Mouse (Mus musculus): Measurements from ENCODE around the gene Eva1b. TPM values are rescaled to one million over a fixed set of nuclear protein-coding genes. Genes with fewer than 3 reads are reported as not detected.

Eva1b gene
- polyA plus RNA-seq, 1 experiment from 2014 or later = 18.6 TPM

GRCm38 (mm10) chr4:126148161-126148961, 817 bp downstream of the Eva1b start:
- H3K36me3 ChIP-seq (ENCODE audit: control insufficient read depth, insufficient read depth, low read length) = no peaks in the 10 kb centered on the region
- DNase-seq (ENCODE audit: low spot score) = peak; percentile 75
- peaks cover 7% of the 10 kb centered on the region for H3K4me1 ChIP-seq (replicated peaks; ENCODE audit: control insufficient read depth, insufficient read depth, low read length)
- 1% methylated on average over 63 of the region's 67 CpGs for WGBS
- H3K9me3 ChIP-seq (ENCODE audit: control insufficient read depth, low read length) = no peaks in the 10 kb centered on the region
- peak overlapping the region; percentile 52 for H3K9ac ChIP-seq (ENCODE audit: low read length)
- H3K4me3 ChIP-seq (ENCODE audit: low read depth, low read length) = peak overlapping the region; percentile 44
- ATAC-seq (replicated peaks; ENCODE audit: low FRiP score) = peak; percentile 25; the same call in 1 of the 2 replicates
- H3K27ac ChIP-seq (ENCODE audit: low read depth, low read length) = no peak overlapping the region
- H3K4me2 ChIP-seq (ENCODE audit: low read depth, low read length, severe bottlenecking) = peak overlapping the region; percentile 71
- peaks cover 28% of the 10 kb centered on the region for H3K27me3 ChIP-seq (ENCODE audit: control insufficient read depth, insufficient read depth, low read length)

- no peaks in the 10 kb centered on the region for H3K36me3 ChIP-seq (ENCODE audit: control insufficient read depth, insufficient read depth, low read length)
- peaks cover 28% of the 10 kb centered on the region for H3K27me3 ChIP-seq (ENCODE audit: control insufficient read depth, insufficient read depth, low read length)
- peak overlapping the region; percentile 44 for H3K4me3 ChIP-seq (ENCODE audit: low read depth, low read length)
- H3K4me1 ChIP-seq (replicated peaks; ENCODE audit: control insufficient read depth, insufficient read depth, low read length) = peaks cover 7% of the 10 kb centered on the region
- H3K9ac ChIP-seq (ENCODE audit: low read length) = peak overlapping the region; percentile 52; the same call in 1 of the 2 replicates
- H3K27ac ChIP-seq (ENCODE audit: low read depth, low read length) = no peak overlapping the region
- no peaks in the 10 kb centered on the region for H3K9me3 ChIP-seq (ENCODE audit: control insufficient read depth, low read length)
- DNase-seq (ENCODE audit: low spot score) = no peak
- 21% methylated on average over 42 of the region's 42 CpGs for WGBS
- H3K4me2 ChIP-seq (ENCODE audit: low read depth, low read length, severe bottlenecking) = peak overlapping the region; percentile 71
- ATAC-seq (replicated peaks; ENCODE audit: low FRiP score) = no peak; the same call in 1 of the 2 replicates
Measured at GRCm38 (mm10) chr4:126149041-126149676, 1.6 kb downstream of the Eva1b start.

- H3K27ac ChIP-seq (ENCODE audit: low read depth, low read length) = no peak overlapping the region
- no peak overlapping the region for H3K9ac ChIP-seq (ENCODE audit: low read length)
- H3K9me3 ChIP-seq (ENCODE audit: control insufficient read depth, low read length) = no peaks in the 10 kb centered on the region
- H3K4me1 ChIP-seq (replicated peaks; ENCODE audit: control insufficient read depth, insufficient read depth, low read length) = peaks cover 7% of the 10 kb centered on the region
- ATAC-seq (replicated peaks; ENCODE audit: low FRiP score) (no peak), DNase-seq (ENCODE audit: low spot score) (no peak)
- peaks cover 28% of the 10 kb centered on the region for H3K27me3 ChIP-seq (ENCODE audit: control insufficient read depth, insufficient read depth, low read length)
- H3K36me3 ChIP-seq (ENCODE audit: control insufficient read depth, insufficient read depth, low read length) = no peaks in the 10 kb centered on the region
- H3K4me3 ChIP-seq (ENCODE audit: low read depth, low read length) = no peak overlapping the region; the same call in 1 of the 2 replicates
- WGBS = 60% methylated on average over 10 of the region's 10 CpGs
- peak overlapping the region; percentile 71; the same call in 1 of the 2 replicates for H3K4me2 ChIP-seq (ENCODE audit: low read depth, low read length, severe bottlenecking)
Measured at GRCm38 (mm10) chr4:126149798-126150197, 2.3 kb downstream of the Eva1b start.

- Histone ChIP-seq H3K4me2 (ENCODE audit: low read depth, low read length, severe bottlenecking) (0 out of 2 replicates have a peak overlapping the region, but pooled peaks have one; percentile 24), H3K9ac (ENCODE audit: low read length) (no peak overlapping the region), H3K4me1 (replicated peaks; ENCODE audit: control insufficient read depth, insufficient read depth, low read length) (peaks cover 7% of the 10 kb centered on the region), H3K9me3 (ENCODE audit: control insufficient read depth, low read length) (no peaks in the 10 kb centered on the region), H3K36me3 (ENCODE audit: control insufficient read depth, insufficient read depth, low read length) (no peaks in the 10 kb centered on the region), H3K27me3 (ENCODE audit: control insufficient read depth, insufficient read depth, low read length) (peaks cover 28% of the 10 kb centered on the region), H3K27ac (ENCODE audit: low read depth, low read length) (no peak overlapping the region), H3K4me3 (ENCODE audit: low read depth, low read length) (no peak overlapping the region)
- DNase-seq (ENCODE audit: low spot score) = peak; percentile 73
- ATAC-seq (replicated peaks; ENCODE audit: low FRiP score) = peak; percentile 35; the same call in 1 of the 2 replicates
- 55% methylated on average over 16 of the region's 16 CpGs for WGBS
Measured at GRCm38 (mm10) chr4:126150297-126150948, 2.9 kb downstream of the Eva1b start.

GRCm38 (mm10) chr4:126150949-126151320, 3.4 kb downstream of the Eva1b start:
- ATAC-seq (replicated peaks; ENCODE audit: low FRiP score) = no peak
- Histone ChIP-seq H3K9me3 (ENCODE audit: control insufficient read depth, low read length) (no peaks in the 10 kb centered on the region), H3K9ac (ENCODE audit: low read length) (no peak overlapping the region), H3K27me3 (ENCODE audit: control insufficient read depth, insufficient read depth, low read length) (peaks cover 28% of the 10 kb centered on the region), H3K4me2 (ENCODE audit: low read depth, low read length, severe bottlenecking) (0 out of 2 replicates have a peak overlapping the region, but pooled peaks have one; percentile 18), H3K4me1 (replicated peaks; ENCODE audit: control insufficient read depth, insufficient read depth, low read length) (peaks cover 7% of the 10 kb centered on the region), H3K4me3 (ENCODE audit: low read depth, low read length) (no peak overlapping the region), H3K36me3 (ENCODE audit: control insufficient read depth, insufficient read depth, low read length) (no peaks in the 10 kb centered on the region), H3K27ac (ENCODE audit: low read depth, low read length) (no peak overlapping the region)
- 74% methylated on average over 6 of the region's 6 CpGs for WGBS
- DNase-seq (ENCODE audit: low spot score) = peak; percentile 49

GRCm38 (mm10) chr4:126151701-126152440, 4.3 kb downstream of the Eva1b start:
- Histone ChIP-seq H3K4me1 (replicated peaks; ENCODE audit: control insufficient read depth, insufficient read depth, low read length) (peaks cover 7% of the 10 kb centered on the region), H3K4me2 (ENCODE audit: low read depth, low read length, severe bottlenecking) (no peak overlapping the region), H3K9me3 (ENCODE audit: control insufficient read depth, low read length) (no peaks in the 10 kb centered on the region), H3K27ac (ENCODE audit: low read depth, low read length) (no peak overlapping the region), H3K36me3 (ENCODE audit: control insufficient read depth, insufficient read depth, low read length) (no peaks in the 10 kb centered on the region), H3K4me3 (ENCODE audit: low read depth, low read length) (no peak overlapping the region), H3K9ac (ENCODE audit: low read length) (no peak overlapping the region), H3K27me3 (ENCODE audit: control insufficient read depth, insufficient read depth, low read length) (peaks cover 28% of the 10 kb centered on the region)
- WGBS = 84% methylated on average over 16 of the region's 16 CpGs
- ATAC-seq (replicated peaks; ENCODE audit: low FRiP score) (no peak), DNase-seq (ENCODE audit: low spot score) (peak; percentile 45)

GRCm38 (mm10) chr4:126152864-126153263, 5.3 kb downstream of the Eva1b start:
- Histone ChIP-seq H3K36me3 (ENCODE audit: control insufficient read depth, insufficient read depth, low read length) (no peaks in the 10 kb centered on the region), H3K9me3 (ENCODE audit: control insufficient read depth, low read length) (no peaks in the 10 kb centered on the region), H3K27me3 (ENCODE audit: control insufficient read depth, insufficient read depth, low read length) (peaks cover 24% of the 10 kb centered on the region), H3K4me2 (ENCODE audit: low read depth, low read length, severe bottlenecking) (no peak overlapping the region), H3K27ac (ENCODE audit: low read depth, low read length) (no peak overlapping the region), H3K4me3 (ENCODE audit: low read depth, low read length) (no peak overlapping the region), H3K9ac (ENCODE audit: low read length) (no peak overlapping the region), H3K4me1 (replicated peaks; ENCODE audit: control insufficient read depth, insufficient read depth, low read length) (peaks cover 2% of the 10 kb centered on the region; the same call in 1 of the 2 replicates)
- 59% methylated on average over 14 of the region's 14 CpGs for WGBS
- ATAC-seq (replicated peaks; ENCODE audit: low FRiP score) (no peak), DNase-seq (ENCODE audit: low spot score) (peak; percentile 48)

GRCm38 (mm10) chr4:126155183-126155582, 7.6 kb downstream of the Eva1b start:
- Histone ChIP-seq H3K4me1 (replicated peaks; ENCODE audit: control insufficient read depth, insufficient read depth, low read length) (no peaks in the 10 kb centered on the region), H3K9ac (ENCODE audit: low read length) (no peak overlapping the region), H3K4me2 (ENCODE audit: low read depth, low read length, severe bottlenecking) (no peak overlapping the region), H3K9me3 (ENCODE audit: control insufficient read depth, low read length) (no peaks in the 10 kb centered on the region), H3K4me3 (ENCODE audit: low read depth, low read length) (no peak overlapping the region), H3K27me3 (ENCODE audit: control insufficient read depth, insufficient read depth, low read length) (peaks cover 2% of the 10 kb centered on the region), H3K27ac (ENCODE audit: low read depth, low read length) (no peak overlapping the region), H3K36me3 (ENCODE audit: control insufficient read depth, insufficient read depth, low read length) (no peaks in the 10 kb centered on the region)
- peak; percentile 37 for DNase-seq (ENCODE audit: low spot score)
- 73% methylated on average over 4 of the region's 4 CpGs for WGBS
- no peak for ATAC-seq (replicated peaks; ENCODE audit: low FRiP score)

Data from forebrain, embryonic 11.5 days (tissue).